In the genomic region with DNA sequence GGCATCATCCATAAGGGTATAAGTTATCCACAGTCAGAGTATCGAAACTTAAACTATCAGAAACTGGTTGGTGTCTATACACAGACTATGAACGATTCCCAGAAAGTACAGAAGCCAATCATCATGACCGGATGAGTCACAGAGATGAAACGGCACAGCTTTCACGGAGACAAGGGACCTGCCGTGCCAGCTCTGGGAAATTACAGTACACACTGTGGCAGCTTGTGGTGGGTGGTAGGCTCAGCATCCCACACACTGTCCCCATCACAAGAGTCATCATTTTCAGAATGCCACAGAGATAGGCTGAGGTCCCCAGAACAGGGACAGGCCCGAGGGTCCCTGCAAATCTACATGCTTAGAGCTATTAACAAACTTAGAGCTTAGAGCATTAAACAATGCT, we compare ENCODE assay signal across 15 mouse cellular contexts.
DNase-seq lines count a peak whose midpoint lies in the region; ATAC-seq lines count a peak whose summit lies in the region.
"Had no signal": no experiment of that assay in that cellular context is flagged by ENCODE, and none has a peak within 500 bp of the region (broad histone marks: within the 10 kb centered on the region; RNA-seq: fewer than 3 reads in every experiment).

No protein-coding gene starts in this region.

- WGBS in heart, embryonic 10.5 days, result 90% methylated on average over 7 of the region's 7 CpGs

- no peak overlapping the region for H3K27ac ChIP-seq in heart, embryonic 10.5 days

- no peak overlapping the region for H3K4me3 ChIP-seq in heart, embryonic 10.5 days

- peaks cover 79% of the 10 kb centered on the region for H3K36me3 ChIP-seq in heart, embryonic 10.5 days

- H3K4me1 ChIP-seq in heart, embryonic 10.5 days, result peaks cover 22% of the 10 kb centered on the region

- H3K9me3 ChIP-seq in heart, embryonic 10.5 days, result no peaks in the 10 kb centered on the region

- no peak for ATAC-seq in megakaryocyte-erythroid progenitor cell, adult 5-6 weeks (replicated peaks; ENCODE audit: low FRiP score, low TSS enrichment, poor library complexity, severe bottlenecking)
- ATAC-seq: inflammation-experienced regulatory T-cells, adult 6 months; liver, postnatal 0 days had no signal

- DNase-seq in brain, adult 2 months (ENCODE audit: low read depth, low spot score), result peak; percentile 91
- peak; percentile 44 to 59 for DNase-seq in frontal cortex, postnatal 14 days (ENCODE audit: low spot score in 2 of 2)
- peak; percentile 49 to 55 for DNase-seq in layer of hippocampus, postnatal 10 days (ENCODE audit: low spot score in 2 of 2)
- DNase-seq in left cerebral cortex, postnatal 25 days (ENCODE audit: low spot score in 2 of 2), result peak; percentile 69 to 94
- no peak for DNase-seq in heart, embryonic 10.5 days (ENCODE audit: low spot score)
- DNase-seq in ovary, postnatal 36 days (ENCODE audit: low spot score), result no peak
- DNase-seq in kidney, postnatal 25 days, result no peak
- DNase-seq: adrenal gland, postnatal 25 days; B cell, adult 2 months; liver; liver, postnatal 0 days; spleen, adult 18-20 months; thymus, adult 2 months had no signal

- intact Hi-C loops in left cerebral cortex, postnatal 25 days (cut with DNase I), result loop anchor here (2.0 to 5.0 kb wide), 4 partner anchors 75 to 207 kb away; no protein-coding TSS in a partner anchor

- H3K27me3 ChIP-seq in heart, embryonic 10.5 days (ENCODE audit: insufficient read depth, poor library complexity, severe bottlenecking), result 0 out of 2 replicates have a peak, but pooled peaks cover 6% of the 10 kb centered on the region

Comparison
In these comparisons a context has a peak if more than half of its experiments do, and no peak if none do; other contexts are left out.
1. DNase-seq: peak in brain, adult 2 months (single experiment), frontal cortex, postnatal 14 days (2 of 2), layer of hippocampus, postnatal 10 days (2 of 2) and left cerebral cortex, postnatal 25 days (2 of 2); none in heart, embryonic 10.5 days (single experiment), ovary, postnatal 36 days (single experiment) and kidney, postnatal 25 days (0 of 2).